Mouse (Mus musculus) c-Kit-positive CD71-positive TER-119-positive erythroid progenitor cells, embryonic 14.5 days (primary cell): ENCODE measurements around the gene Hmg20b.

ENCODE experiments used
- DNase-seq: peaks from one replicate; pipeline ENCODE4 v3.0.0-alpha.2; 2013; ENCODE audit warnings: low spot score

Hmg20b gene

GRCm38 (mm10) chr10:81305663-81306062 is 44.6 kb downstream of the Hmg20b start:
- DNase-seq, result no peak

- DNase-seq, result peak; percentile 59
Measured at GRCm38 (mm10) chr10:81304597-81305238, 45.6 kb downstream of the Hmg20b start.

GRCm38 (mm10) chr10:81303761-81304160 is 46.5 kb downstream of the Hmg20b start:
- DNase-seq, result no peak

- DNase-seq, result no peak
Measured at GRCm38 (mm10) chr10:81303258-81303657, 47.0 kb downstream of the Hmg20b start.

- peak; percentile 46 for DNase-seq
Measured at GRCm38 (mm10) chr10:81302781-81303218, 47.5 kb downstream of the Hmg20b start.

GRCm38 (mm10) chr10:81302288-81302687 is 48.0 kb downstream of the Hmg20b start:
- DNase-seq, result no peak

GRCm38 (mm10) chr10:81301321-81301720 is 49.0 kb downstream of the Hmg20b start:
- no peak for DNase-seq

GRCm38 (mm10) chr10:81300352-81300907 is 49.9 kb downstream of the Hmg20b start:
- no peak for DNase-seq

- DNase-seq, result no peak
Measured at GRCm38 (mm10) chr10:81299585-81300351, 50.5 kb downstream of the Hmg20b start.

- no peak for DNase-seq
Measured at GRCm38 (mm10) chr10:81298369-81299100, 51.7 kb downstream of the Hmg20b start.

GRCm38 (mm10) chr10:81297845-81298244 is 52.4 kb downstream of the Hmg20b start:
- DNase-seq, result no peak

GRCm38 (mm10) chr10:81297246-81297645 is 53.0 kb downstream of the Hmg20b start:
- DNase-seq, result no peak
